Mouse (Mus musculus) embryo, embryonic 10 days (tissue): ENCODE measurements around the gene Fgg.

ENCODE experiments used
- DNase-seq: peaks from one replicate; pipeline ENCODE4 v3.0.0-alpha.2; 2015; ENCODE audit warnings: low spot score

Fgg gene

GRCm38 (mm10) chr3:83007557-83007956 is at the start of gene Fgg:
Fgg (plus strand) TSS chr3:83007724.
- DNase-seq: no peak

- no peak for DNase-seq
Measured at GRCm38 (mm10) chr3:82971046-82971445, 36.5 kb upstream of the Fgg start.

GRCm38 (mm10) chr3:82980818-82981217 is 26.7 kb upstream of the Fgg start:
- DNase-seq: no peak

- no peak for DNase-seq
Measured at GRCm38 (mm10) chr3:82981861-82982260, 25.7 kb upstream of the Fgg start.

GRCm38 (mm10) chr3:82984840-82985239 is 22.7 kb upstream of the Fgg start:
- no peak for DNase-seq

GRCm38 (mm10) chr3:82991963-82992362 is 15.6 kb upstream of the Fgg start:
- no peak for DNase-seq

GRCm38 (mm10) chr3:82992956-82993355 is 14.6 kb upstream of the Fgg start:
- DNase-seq: no peak

- DNase-seq: peak; percentile 85
Measured at GRCm38 (mm10) chr3:82995368-82995767, 12.2 kb upstream of the Fgg start.

GRCm38 (mm10) chr3:82996656-82997055 is 10.9 kb upstream of the Fgg start:
- DNase-seq: no peak

- peak; percentile 88 for DNase-seq
Measured at GRCm38 (mm10) chr3:82998772-82999463, 8.6 kb upstream of the Fgg start.

GRCm38 (mm10) chr3:82999995-83000394 is 7.5 kb upstream of the Fgg start:
- no peak for DNase-seq

GRCm38 (mm10) chr3:83002191-83002590 is 5.3 kb upstream of the Fgg start:
- DNase-seq: peak; percentile 67

- DNase-seq: no peak
Measured at GRCm38 (mm10) chr3:83003068-83003467, 4.5 kb upstream of the Fgg start.

GRCm38 (mm10) chr3:83004801-83005200 is 2.7 kb upstream of the Fgg start:
- no peak for DNase-seq

GRCm38 (mm10) chr3:83010291-83010690 is 2.8 kb downstream of the Fgg start:
- DNase-seq: no peak

GRCm38 (mm10) chr3:83011136-83011535 is 3.6 kb downstream of the Fgg start:
- DNase-seq: no peak

- no peak for DNase-seq
Measured at GRCm38 (mm10) chr3:83011565-83011964, 4.0 kb downstream of the Fgg start.

GRCm38 (mm10) chr3:83012636-83013035 is 5.1 kb downstream of the Fgg start:
- DNase-seq: no peak

- DNase-seq: no peak
Measured at GRCm38 (mm10) chr3:83013951-83014350, 6.4 kb downstream of the Fgg start.

GRCm38 (mm10) chr3:83016236-83016635 is 8.7 kb downstream of the Fgg start:
- no peak for DNase-seq

- no peak for DNase-seq
Measured at GRCm38 (mm10) chr3:83020387-83020786, 12.9 kb downstream of the Fgg start.

- DNase-seq: no peak
Measured at GRCm38 (mm10) chr3:83021176-83021575, 13.7 kb downstream of the Fgg start.

GRCm38 (mm10) chr3:83025036-83025435 is 17.5 kb downstream of the Fgg start:
- DNase-seq: no peak
